Mouse (Mus musculus) right cerebral cortex, postnatal 10 days (tissue): ENCODE results near the gene Ldhal6b.

Experiments
- DNase-seq, 2 experiments: peaks; one replicate each; pipeline ENCODE4 v3.0.0; 2021; ENCODE audit warnings: low spot score in 2 of 2

Ldhal6b gene

GRCm38 (mm10) chr17:5410336-5410735, 8.2 kb downstream of the Ldhal6b start:
- no peak for DNase-seq

- no peak for DNase-seq
Measured at GRCm38 (mm10) chr17:5407030-5407429, 11.5 kb downstream of the Ldhal6b start.

- DNase-seq, result no peak
Measured at GRCm38 (mm10) chr17:5406566-5406965, 12.0 kb downstream of the Ldhal6b start.

- no peak for DNase-seq
Measured at GRCm38 (mm10) chr17:5403885-5404284, 14.7 kb downstream of the Ldhal6b start.

- peak; percentile 75 to 79 for DNase-seq
Measured at GRCm38 (mm10) chr17:5402624-5403023, 15.9 kb downstream of the Ldhal6b start.

GRCm38 (mm10) chr17:5402069-5402468, 16.5 kb downstream of the Ldhal6b start:
- DNase-seq, result peak in 1 of 2 experiments; percentile 82

- no peak for DNase-seq
Measured at GRCm38 (mm10) chr17:5401288-5401687, 17.3 kb downstream of the Ldhal6b start.

GRCm38 (mm10) chr17:5400435-5401090, 18.0 kb downstream of the Ldhal6b start:
- DNase-seq, result peak; percentile 61 to 78

- peak; percentile 90 to 91 for DNase-seq
Measured at GRCm38 (mm10) chr17:5397148-5398007, 21.2 kb downstream of the Ldhal6b start.

GRCm38 (mm10) chr17:5396213-5396612, 22.4 kb downstream of the Ldhal6b start:
- no peak for DNase-seq

- no peak for DNase-seq
Measured at GRCm38 (mm10) chr17:5395454-5396205, 22.9 kb downstream of the Ldhal6b start.

- DNase-seq, result no peak
Measured at GRCm38 (mm10) chr17:5390682-5391081, 27.9 kb downstream of the Ldhal6b start.

- no peak for DNase-seq
Measured at GRCm38 (mm10) chr17:5388351-5388750, 30.2 kb downstream of the Ldhal6b start.

- DNase-seq, result no peak
Measured at GRCm38 (mm10) chr17:5386885-5387545, 31.6 kb downstream of the Ldhal6b start.

- DNase-seq, result no peak
Measured at GRCm38 (mm10) chr17:5385694-5386093, 32.9 kb downstream of the Ldhal6b start.

- DNase-seq, result no peak
Measured at GRCm38 (mm10) chr17:5377930-5378310, 40.6 kb downstream of the Ldhal6b start.

- peak; percentile 57 to 62 for DNase-seq
Measured at GRCm38 (mm10) chr17:5377151-5377929, 41.2 kb downstream of the Ldhal6b start.

- no peak for DNase-seq
Measured at GRCm38 (mm10) chr17:5372951-5373350, 45.6 kb downstream of the Ldhal6b start.

GRCm38 (mm10) chr17:5371521-5371920, 47.0 kb downstream of the Ldhal6b start:
- no peak for DNase-seq

GRCm38 (mm10) chr17:5371032-5371431, 47.5 kb downstream of the Ldhal6b start:
- no peak for DNase-seq
